Mouse (Mus musculus) A20 (cell line): ENCODE measurements around the gene Spin1.
"Not testable (repeated sequence)": the region's sequence is repeated elsewhere in the genome, so short reads cannot be mapped to it uniquely, and the experiment has no call there.

Experiments
- DNase-seq: peaks from one replicate; pipeline ENCODE4 v3.0.0-alpha.2; 2011; ENCODE audit warnings: low read depth, low spot score

The Spin1 gene

GRCm38 (mm10) chr13:51094323-51095195 lies 6.1 kb upstream of the Spin1 start:
- no peak for DNase-seq

- no peak for DNase-seq
These were observed 5.4 kb upstream of the Spin1 start for GRCm38 (mm10) chr13:51095196-51095715.

DNA sequence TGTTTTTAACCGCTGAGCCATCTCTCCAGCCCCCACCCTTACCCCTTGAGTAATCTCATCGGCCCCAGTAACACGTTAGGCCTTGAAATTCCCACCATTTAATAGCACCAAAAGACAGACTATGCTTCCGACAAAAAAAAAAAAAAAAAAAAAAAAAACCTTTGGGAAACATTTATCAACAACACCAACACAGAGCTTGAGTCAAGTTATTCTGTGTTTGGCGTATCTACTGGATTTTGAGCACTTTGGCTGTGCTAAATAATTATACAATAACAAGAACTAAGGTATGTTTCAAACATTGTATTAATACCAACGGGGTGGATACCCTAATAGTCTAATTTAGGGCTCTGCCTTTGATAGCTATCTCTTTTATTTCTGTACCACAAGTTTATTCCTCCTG lies 4.0 kb upstream of the Spin1 start:
- DNase-seq, result no peak

GRCm38 (mm10) chr13:51099560-51100232 lies 984 bp upstream of the Spin1 start:
- no peak for DNase-seq

DNA sequence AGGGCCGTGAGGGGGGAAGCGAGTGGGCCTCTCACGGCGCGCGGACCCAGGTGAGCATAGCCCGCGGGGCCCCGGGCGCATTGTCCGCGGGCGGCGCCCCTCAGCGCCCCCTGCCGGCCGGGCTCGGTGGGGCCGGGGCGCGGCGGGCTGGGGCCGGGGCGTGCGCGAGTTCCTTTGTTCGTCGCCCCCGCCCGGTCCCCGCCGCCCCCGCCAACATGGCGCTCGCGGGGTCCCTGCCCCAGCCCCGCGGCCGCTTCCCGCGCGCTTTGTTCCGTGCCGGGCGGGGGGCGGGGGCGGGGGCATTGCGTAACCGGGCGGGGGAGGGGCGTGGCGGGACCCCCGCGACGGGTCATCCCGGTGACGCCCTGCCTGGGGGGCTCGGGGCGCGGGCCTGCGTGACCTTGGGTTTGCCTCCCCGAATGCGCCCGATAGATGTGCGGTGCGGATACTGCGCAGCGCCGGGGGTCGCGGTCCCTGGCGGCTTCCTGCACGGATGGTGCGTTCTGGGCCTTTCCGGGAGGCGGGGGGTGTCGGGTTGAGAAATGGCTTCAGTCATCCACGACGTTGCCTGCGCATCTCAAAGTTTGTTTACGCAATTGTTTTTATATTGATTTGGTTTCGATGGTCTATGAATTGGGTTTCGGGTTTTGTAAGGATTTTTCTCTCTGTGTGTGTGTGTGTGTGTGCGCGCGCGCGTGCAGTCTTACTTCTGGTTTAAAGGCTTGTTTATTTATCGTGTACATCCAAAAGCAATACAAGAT lies 516 bp downstream of the Spin1 start:
- DNase-seq, result peak; percentile 82

DNA sequence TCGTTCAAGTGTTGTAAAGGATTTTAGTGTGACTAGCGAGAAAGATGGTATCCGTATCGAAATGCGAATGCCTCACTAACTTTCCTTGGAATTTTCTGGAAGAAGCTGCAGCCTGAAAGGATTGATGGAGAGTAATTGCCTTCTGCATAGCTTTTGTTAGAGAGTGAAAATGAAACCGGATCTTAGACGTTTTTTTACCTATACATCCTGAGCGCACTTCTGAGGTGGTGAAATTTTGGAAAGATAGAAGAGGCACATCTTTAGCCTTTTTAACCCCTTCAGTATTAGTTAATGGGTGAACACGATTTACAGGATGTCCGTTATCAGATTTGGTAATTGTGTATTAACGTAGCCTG lies 1.1 kb downstream of the Spin1 start:
- DNase-seq, result no peak

DNA sequence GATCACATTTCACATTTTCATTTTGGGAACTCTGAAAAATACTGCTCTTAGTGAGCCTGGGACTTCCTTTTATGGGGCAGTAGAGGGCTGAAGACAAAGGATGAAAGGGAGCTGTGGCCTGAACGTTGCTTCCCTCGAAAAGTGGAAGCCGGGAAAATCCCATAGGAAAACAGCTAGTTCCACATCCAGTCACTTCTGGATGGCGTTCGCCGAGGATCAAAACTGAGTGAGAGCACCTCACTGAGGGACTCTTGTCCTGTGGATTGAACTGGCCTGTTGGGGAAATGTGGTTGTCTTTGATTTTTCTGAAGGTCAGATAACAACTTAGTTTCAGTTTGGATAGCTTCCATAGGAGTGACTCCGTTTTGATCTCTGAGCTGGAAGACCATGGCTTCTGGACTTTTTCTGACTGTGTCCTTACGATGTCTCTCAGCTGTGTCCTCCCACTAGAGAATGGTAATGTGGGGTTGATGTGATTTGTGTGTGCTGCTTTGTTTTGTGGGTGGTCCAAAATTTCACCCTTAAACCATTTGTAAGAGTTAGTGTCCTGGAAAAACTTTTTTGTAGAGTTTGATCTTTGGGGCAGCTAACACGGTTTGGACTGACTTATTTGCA lies 2.5 kb downstream of the Spin1 start:
- DNase-seq, result no peak

DNA sequence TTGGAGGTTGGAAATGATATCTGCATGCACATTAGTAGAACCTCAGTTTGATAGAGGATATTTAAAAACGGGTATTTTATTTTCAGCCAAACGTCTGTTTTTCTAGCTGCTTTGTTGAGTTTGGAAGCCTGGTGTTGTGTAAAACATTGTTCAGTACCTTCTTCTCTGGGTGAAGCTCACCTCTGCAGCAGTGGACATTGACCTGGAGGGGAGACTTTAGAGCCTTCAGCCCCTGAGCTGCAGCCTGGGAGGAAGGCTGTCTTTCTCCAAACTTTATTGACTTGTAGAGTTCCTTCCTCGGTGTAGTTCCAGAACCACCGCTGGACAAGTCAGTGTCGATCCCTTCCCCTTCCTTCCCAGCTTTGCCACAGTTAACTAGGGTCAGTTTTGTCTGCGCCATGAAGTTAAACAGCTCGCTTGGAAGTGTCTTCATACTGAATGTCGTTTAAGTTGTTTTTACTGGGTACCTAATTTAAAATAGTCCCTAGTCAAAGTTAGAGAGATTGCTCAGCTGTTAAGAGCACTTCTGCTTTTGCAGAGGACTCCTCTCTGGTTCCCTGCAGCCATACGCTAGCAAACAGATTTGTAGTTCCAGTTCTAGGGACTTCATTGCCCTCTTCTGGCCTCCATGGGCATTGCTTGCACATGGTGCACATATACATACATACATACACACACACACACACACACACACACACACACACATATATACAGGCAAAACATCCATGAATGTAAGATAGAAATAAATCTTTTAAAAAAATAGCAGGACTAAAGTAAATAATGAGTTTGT lies 3.4 kb downstream of the Spin1 start:
- peak; percentile 42 for DNase-seq

DNA sequence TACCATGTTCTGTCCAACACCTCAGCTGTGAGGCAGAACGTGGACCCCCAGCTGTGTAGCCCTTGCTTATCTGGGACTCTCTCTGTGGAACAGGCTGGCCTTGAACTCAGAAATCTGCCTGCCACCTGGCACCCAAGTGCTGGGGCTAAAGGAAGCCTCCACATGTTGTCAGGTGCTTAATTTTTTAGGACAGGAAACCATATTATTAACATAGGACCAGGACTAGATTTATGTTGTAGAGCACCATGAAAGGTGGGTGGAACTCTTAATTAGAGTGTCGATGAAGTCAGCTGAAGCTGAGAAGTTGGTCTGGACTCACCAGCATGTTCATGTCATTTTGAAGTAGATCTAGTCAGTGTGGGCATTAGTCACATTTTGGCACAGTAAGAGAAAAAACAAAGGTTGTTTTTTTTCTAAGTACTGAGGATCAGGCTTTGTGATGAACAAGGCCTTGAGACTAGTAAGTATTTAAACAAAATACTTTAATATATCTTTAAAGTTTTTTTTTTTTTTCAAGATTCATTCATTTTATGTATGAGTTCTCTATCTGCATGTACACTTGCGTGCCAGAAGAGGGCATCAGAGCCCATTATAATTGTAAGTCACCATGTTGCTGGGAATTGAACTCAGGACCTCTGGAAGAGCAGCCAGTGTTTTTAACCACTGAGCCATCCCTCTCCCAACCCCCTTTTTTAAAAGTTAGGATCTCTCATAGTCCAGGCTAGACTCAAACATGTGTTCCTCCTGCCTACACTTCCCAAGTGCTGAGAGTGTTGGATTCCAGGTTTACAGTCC lies 5.4 kb downstream of the Spin1 start:
- DNase-seq, result peak; percentile 51

- peak; percentile 80 for DNase-seq
These were observed 6.1 kb downstream of the Spin1 start for GRCm38 (mm10) chr13:51106816-51107215.

- DNase-seq, result no peak
These were observed 8.8 kb downstream of the Spin1 start for GRCm38 (mm10) chr13:51109517-51109916.

GRCm38 (mm10) chr13:51114398-51114797 lies 13.7 kb downstream of the Spin1 start:
- not testable (repeated sequence) for DNase-seq

DNA sequence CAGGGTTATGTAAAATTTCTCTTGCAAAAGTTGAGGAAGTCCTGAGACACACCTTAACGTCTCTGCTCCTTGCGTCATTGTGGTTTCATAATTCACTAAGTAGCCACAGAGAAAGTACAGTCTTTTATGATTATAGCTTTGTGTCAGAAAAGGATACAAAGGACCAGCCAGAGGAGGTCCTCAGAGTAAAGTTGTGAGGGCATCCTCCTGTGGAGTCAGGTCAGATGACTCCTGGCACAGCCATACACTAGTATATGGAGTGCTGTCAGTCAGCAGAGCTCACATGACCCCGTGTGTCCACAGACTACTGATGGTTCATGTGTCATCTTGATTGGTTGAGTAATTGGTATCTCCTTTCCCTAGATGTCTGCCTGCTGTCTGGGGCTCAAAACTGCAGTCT lies 15.1 kb downstream of the Spin1 start:
- DNase-seq, result no peak

- no peak for DNase-seq
These were observed 20.1 kb downstream of the Spin1 start for GRCm38 (mm10) chr13:51120734-51121133.

DNA sequence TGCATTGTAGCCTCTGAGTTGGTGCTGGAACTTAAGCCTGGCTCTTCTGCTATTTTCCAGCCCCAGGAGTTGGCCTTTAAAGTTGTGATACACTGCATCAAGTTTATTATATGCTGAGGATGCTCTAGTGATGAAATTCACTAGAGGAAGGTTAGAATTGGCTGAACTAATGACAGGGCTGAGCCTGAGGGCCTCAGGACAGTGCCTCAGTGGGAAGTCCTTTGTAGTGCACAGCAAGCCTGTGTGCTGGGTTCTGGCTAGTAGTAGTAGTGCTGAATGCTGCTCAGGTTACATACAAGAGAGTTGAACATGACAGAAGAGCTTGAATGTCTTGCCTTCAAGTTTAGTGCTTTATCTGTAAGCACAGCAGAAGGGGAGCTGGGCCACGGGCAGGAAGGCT lies 21.3 kb downstream of the Spin1 start:
- no peak for DNase-seq

DNA sequence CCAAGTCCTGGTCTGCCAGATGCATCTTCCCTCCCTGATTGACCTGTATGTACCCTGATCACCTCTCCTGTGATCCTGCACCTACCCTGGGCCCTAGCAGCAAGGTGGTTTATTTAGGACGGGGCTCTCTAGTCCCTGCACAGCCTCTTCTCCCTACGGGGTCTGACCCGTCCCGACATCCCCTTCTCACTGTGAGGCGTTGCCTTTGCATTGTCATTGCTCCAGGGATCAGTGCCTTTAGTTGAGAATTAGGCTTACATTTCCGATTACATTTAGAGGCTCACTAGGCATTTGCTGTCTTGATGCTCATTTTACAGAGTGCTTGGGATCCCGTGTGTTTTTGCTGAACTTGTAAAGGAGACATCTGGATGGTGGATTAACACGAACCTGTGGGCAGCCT lies 22.1 kb downstream of the Spin1 start:
- no peak for DNase-seq

- DNase-seq, result no peak
These were observed 24.7 kb downstream of the Spin1 start for GRCm38 (mm10) chr13:51125357-51125756.

DNA sequence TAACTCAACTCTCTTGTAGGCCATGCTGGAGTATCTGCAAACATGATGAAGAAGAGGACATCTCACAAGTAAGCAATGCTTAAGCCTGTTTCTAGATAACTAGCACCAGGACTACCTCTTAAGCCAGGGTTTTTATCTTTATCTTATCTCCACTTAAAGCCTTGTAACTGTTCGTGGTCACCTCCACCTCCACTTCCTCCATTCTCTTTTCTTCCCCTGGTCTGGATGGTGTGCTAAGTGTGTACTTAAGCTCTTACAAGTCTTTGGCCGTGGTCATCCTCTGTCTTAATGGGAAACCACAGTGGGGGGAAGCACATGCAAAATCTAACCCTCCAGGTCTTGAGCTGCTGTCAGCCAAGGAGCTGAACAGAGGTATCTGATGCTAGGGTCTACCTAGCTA lies 27.2 kb downstream of the Spin1 start:
- DNase-seq, result no peak

GRCm38 (mm10) chr13:51128417-51128816 lies 27.7 kb downstream of the Spin1 start:
- DNase-seq, result no peak

- no peak for DNase-seq
These were observed 30.5 kb downstream of the Spin1 start for GRCm38 (mm10) chr13:51131179-51131578.
